Mouse (Mus musculus): Measurements from ENCODE around the gene Hist1h2br. TPM values are rescaled to one million over a fixed set of nuclear protein-coding genes. Genes with fewer than 3 reads are reported as not detected.
"Not testable (repeated sequence)": the region's sequence is repeated elsewhere in the genome, so short reads cannot be mapped to it uniquely, and the experiment has no call there.

Gene Hist1h2br
- polyA plus RNA-seq, 1 experiment from 2014 or later = 18.7 TPM

DNA sequence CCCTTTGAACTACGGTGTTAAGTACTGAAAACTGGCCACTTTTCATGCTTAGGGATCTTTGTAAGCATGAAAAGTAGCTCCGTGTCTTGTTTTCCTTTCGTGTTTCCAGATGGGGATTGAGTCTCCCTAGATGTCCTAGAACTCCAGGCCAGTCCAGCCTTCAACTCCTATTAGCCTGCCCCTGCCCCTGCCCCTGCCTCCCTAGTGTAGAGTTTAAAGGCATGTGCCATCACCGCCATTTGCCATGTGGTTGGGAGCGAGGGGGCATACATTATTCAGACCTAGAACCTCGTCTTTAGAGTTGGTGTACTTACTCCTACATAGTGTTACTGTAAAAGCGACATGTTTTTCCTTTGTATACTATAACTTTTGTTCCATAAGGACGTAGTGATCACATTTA is 22.5 kb upstream of the Hist1h2br start:
- H3K36me3 ChIP-seq; H3K9me3 ChIP-seq; H3K9ac ChIP-seq; H3K4me3 ChIP-seq; H3K4me1 ChIP-seq; H3K27ac ChIP-seq; H3K4me2 ChIP-seq (replicated peaks); H3K27me3 ChIP-seq (replicated peaks): not testable (repeated sequence)
- no CpG with 5 or more reads among the region's 8 CpGs for WGBS
- ATAC-seq (ENCODE audit: low FRiP score, low read depth) = peak; percentile 46

DNA sequence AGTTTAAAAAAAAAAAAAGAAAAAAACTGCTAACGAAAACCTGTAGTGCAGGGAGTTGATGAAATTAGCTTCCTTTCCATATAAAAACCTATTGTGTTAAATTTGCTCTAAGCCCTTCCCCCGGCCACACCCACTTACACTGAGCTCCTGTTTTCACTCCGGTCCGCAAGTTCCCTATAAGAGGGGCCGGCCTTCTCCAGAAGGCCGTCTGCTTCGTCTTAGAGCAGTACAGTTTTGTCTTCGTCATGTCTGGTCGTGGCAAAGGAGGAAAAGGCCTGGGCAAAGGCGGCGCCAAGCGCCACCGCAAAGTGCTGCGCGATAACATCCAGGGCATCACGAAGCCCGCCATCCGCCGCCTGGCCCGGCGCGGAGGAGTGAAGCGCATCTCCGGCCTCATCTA is 22.0 kb upstream of the Hist1h2br start, which contains the start of gene Hist1h4m:
Gene Hist1h4m (plus strand): TSS at position 208 of the 400 bp plus-strand sequence.
- H3K27ac ChIP-seq; H3K4me3 ChIP-seq; H3K27me3 ChIP-seq (replicated peaks); H3K9ac ChIP-seq; H3K36me3 ChIP-seq; H3K4me1 ChIP-seq; H3K9me3 ChIP-seq: not testable (repeated sequence)
- peak; percentile 35; the same call in 1 of the 2 replicates for ATAC-seq (ENCODE audit: low FRiP score, low read depth)
- H3K4me2 ChIP-seq (replicated peaks) = peak within 1 kb of the TSS; percentile 48
- WGBS = no CpG with 5 or more reads among the region's 24 CpGs

DNA sequence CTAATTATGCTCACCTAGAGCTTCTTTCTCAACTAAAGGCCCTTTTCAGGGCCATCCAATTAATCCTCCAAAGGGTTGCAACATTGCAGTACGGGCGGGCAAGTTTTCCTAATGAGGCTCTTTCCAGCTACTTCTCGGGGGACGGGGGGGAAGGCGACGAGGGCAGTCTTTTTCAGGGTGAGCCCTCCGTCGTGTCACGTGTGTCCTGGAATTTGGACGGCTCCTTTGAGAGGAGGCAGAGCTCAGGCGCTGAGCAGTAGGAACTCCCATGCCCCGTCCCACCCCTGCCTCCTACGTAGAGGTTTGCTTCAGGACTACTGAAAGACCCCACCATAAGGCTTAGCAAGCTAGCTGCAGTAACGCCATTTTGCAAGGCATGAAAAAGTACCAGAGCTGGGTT is 21.5 kb upstream of the Hist1h2br start:
- under 1% methylated on average over 14 of the region's 14 CpGs for WGBS
- H3K4me2 ChIP-seq (replicated peaks) = peak overlapping the region; percentile 48
- ATAC-seq (ENCODE audit: low FRiP score, low read depth) = peak; percentile 19; the same call in 1 of the 2 replicates
- not testable (repeated sequence) for H3K27ac ChIP-seq; H3K36me3 ChIP-seq; H3K9me3 ChIP-seq; H3K4me1 ChIP-seq; H3K4me3 ChIP-seq; H3K9ac ChIP-seq; H3K27me3 ChIP-seq (replicated peaks)

DNA sequence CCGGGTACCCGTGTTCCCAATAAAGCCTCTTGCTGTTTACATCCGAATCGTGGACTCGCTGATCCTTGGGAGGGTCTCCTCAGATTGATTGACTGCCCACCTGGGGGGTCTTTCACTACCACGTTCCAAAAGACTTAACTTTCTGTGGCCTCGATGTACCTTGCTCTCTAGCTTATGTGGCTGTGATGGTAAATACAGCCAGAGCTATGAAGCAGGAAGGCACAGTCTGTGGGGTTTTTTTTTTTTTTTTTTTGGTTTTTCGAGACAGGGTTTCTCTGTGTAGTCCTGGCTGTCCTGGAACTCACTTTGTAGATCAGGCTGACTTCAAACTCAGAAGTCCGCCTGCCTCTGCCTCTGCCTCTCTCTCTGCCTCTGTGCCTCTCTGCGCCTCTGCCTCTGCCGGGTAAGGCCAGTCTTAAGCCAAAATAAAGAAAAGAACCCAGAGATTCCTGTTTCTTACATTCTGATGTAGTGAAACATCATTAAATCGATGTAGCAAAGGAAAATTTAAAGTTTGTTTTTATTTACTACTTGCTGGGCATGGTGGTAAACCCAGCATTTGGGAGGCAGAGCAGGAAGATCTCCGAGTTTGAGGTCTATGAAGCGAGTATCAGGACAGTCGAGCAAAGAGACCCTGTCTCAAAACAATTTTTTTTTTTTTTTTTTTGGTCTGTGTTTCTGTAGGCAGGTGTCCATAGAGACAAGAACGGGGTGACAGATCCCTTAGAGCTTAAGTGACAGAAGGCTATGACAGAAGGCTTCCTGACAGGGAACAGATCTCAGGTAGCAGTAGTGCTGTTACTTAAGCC is 13.3 kb upstream of the Hist1h2br start:
- H3K4me1 ChIP-seq; H3K4me2 ChIP-seq (replicated peaks); ATAC-seq (ENCODE audit: low FRiP score, low read depth); H3K4me3 ChIP-seq; H3K27ac ChIP-seq; H3K9me3 ChIP-seq; H3K36me3 ChIP-seq; H3K27me3 ChIP-seq (replicated peaks); H3K9ac ChIP-seq: not testable (repeated sequence)
- WGBS = 69% methylated on average over 6 of the region's 16 CpGs

DNA sequence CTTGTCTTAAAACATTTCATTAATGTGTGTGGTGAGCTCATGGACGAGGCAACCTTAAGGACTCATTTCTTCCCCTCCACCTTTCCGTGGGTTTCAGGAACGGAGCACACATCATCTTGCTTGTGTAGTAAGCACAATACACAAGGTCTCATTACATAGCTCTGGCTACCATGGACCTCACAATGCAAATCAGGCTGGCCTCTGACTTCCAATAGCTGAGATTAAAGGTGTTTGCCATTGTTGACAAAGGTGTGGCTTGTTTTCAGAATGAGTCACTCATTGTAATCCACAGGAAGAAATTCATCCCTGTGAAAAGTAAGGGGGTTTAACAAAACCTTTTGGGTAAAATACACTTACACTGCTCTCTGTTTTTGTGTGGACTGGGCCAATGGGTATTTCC is 5.0 kb upstream of the Hist1h2br start:
- no peaks in the 10 kb centered on the region for H3K27me3 ChIP-seq (replicated peaks)
- no peak overlapping the region for H3K9ac ChIP-seq
- ATAC-seq (ENCODE audit: low FRiP score, low read depth) = no peak
- no peak overlapping the region for H3K4me2 ChIP-seq (replicated peaks)
- no peaks in the 10 kb centered on the region for H3K9me3 ChIP-seq
- no peak overlapping the region for H3K27ac ChIP-seq
- no peaks in the 10 kb centered on the region for H3K4me1 ChIP-seq
- WGBS = 87% methylated on average over 3 of the region's 3 CpGs
- no peaks in the 10 kb centered on the region for H3K36me3 ChIP-seq
- H3K4me3 ChIP-seq = no peak overlapping the region

DNA sequence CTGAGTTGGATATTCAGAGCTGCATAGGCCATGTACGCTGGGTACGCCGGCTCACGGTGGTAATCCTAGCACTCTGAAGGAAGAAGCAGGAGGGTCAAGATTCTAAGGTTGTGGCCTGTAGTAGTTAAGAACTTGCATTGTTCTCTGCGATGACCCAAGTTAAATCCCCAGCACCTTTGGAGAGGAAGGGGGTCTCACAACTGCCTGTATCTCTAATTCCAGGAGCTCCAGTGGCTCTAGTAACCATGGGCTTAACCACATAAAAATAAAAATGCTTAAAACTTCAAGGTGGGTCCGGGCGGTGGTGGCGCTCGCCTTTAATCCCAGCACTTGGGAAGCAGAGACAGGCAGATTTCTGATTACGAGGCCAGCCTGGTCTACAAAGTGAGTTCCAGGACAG is 3.2 kb upstream of the Hist1h2br start:
- Histone ChIP-seq H3K27ac (no peak overlapping the region), H3K9me3 (no peaks in the 10 kb centered on the region), H3K4me1 (no peaks in the 10 kb centered on the region), H3K4me2 (replicated peaks) (peak overlapping the region; percentile 1; the same call in 1 of the 2 replicates), H3K9ac (no peak overlapping the region), H3K27me3 (replicated peaks) (no peaks in the 10 kb centered on the region), H3K36me3 (no peaks in the 10 kb centered on the region), H3K4me3 (no peak overlapping the region)
- no peak for ATAC-seq (ENCODE audit: low FRiP score, low read depth)
- 92% methylated on average over 10 of the region's 10 CpGs for WGBS

DNA sequence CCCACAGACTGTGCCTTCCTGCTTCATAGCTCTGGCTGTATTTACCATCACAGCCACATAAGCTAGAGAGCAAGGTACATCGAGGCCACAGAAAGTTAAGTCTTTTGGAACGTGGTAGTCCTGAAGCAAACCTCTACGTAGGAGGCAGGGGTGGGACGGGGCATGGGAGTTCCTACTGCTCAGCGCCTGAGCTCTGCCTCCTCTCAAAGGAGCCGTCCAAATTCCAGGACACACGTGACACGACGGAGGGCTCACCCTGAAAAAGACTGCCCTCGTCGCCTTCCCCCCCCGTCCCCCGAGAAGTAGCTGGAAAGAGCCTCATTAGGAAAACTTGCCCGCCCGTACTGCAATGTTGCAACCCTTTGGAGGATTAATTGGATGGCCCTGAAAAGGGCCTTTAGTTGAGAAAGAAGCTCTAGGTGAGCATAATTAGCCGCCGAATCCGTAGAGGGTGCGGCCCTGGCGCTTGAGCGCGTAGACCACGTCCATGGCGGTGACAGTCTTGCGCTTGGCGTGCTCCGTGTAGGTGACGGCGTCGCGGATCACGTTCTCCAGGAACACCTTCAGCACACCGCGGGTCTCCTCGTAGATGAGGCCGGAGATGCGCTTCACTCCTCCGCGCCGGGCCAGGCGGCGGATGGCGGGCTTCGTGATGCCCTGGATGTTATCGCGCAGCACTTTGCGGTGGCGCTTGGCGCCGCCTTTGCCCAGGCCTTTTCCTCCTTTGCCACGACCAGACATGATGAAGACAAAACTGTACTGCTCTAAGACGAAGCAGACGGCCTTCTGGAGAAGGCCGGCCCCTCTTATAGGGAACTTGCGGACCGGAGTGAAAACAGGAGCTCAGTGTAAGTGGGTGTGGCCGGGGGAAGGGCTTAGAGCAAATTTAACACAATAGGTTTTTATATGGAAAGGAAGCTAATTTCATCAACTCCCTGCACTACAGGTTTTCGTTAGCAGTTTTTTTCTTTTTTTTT is 1.8 kb upstream of the Hist1h2br start, which contains the start of gene Hist1h4n:
Gene Hist1h4n (minus strand): TSS at position 779 of the 977 bp plus-strand sequence.
- H3K4me2 ChIP-seq (replicated peaks) = peak within 1 kb of the TSS; percentile 47
- H3K36me3 ChIP-seq; H3K4me1 ChIP-seq; H3K9me3 ChIP-seq; H3K27ac ChIP-seq; H3K9ac ChIP-seq; H3K4me3 ChIP-seq; H3K27me3 ChIP-seq (replicated peaks): not testable (repeated sequence)
- WGBS = under 1% methylated on average over 28 of the region's 58 CpGs
- peak; percentile 74 for ATAC-seq (ENCODE audit: low FRiP score, low read depth)

DNA sequence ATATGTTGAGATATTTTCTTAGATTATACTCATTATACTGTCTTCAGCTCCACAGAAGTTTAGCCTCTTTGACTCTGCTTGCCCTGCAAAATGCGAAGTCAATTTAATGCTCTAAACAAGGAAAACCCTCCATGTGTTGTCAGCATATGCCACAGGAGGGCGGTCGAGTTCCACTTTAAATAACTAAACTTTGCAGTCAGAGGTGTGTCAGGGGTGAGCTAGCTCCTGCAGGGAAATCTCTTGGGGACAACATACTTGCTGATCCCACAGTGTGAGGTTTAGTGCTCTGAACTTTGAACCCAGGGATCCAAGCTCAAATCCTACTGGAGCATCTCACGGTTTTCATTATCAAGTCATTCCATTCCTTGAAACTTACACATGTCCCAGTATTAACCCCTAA is 7.0 kb downstream of the Hist1h2br start:
- H3K27me3 ChIP-seq (replicated peaks) = not testable (repeated sequence)
- peak; percentile 77; the same call in 1 of the 2 replicates for ATAC-seq (ENCODE audit: low FRiP score, low read depth)
- no CpG with 5 or more reads among the region's 4 CpGs for WGBS

DNA sequence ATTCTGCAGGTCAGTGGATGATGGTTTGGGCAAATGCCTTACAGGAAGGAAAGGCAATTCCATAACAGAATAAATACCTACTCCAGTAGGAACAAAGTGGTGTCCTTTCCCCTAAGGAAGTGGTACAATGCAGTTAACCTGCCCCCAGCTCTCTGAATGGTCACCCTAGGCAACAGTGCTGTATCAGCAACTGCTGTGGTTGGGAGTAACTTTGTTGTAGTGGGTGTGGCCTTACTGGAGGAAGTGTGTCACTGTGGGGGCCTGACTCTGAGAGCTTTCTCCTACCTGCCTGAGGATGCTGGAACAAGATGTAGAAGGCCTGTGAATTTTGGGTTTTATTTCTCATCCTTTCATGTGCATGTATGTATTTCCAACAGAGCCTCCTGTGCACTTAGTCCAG is 12.8 kb downstream of the Hist1h2br start:
- H3K4me3 ChIP-seq; H3K9ac ChIP-seq; H3K4me1 ChIP-seq; H3K27me3 ChIP-seq (replicated peaks); H3K9me3 ChIP-seq; H3K4me2 ChIP-seq (replicated peaks); H3K36me3 ChIP-seq; H3K27ac ChIP-seq; ATAC-seq (ENCODE audit: low FRiP score, low read depth): not testable (repeated sequence)

More for the DNA sequence above, 7.0 kb downstream of the Hist1h2br start:
- not testable (repeated sequence) for H3K4me2 ChIP-seq (replicated peaks); H3K36me3 ChIP-seq; H3K27ac ChIP-seq; H3K4me1 ChIP-seq; H3K4me3 ChIP-seq; H3K9ac ChIP-seq; H3K9me3 ChIP-seq

DNA sequence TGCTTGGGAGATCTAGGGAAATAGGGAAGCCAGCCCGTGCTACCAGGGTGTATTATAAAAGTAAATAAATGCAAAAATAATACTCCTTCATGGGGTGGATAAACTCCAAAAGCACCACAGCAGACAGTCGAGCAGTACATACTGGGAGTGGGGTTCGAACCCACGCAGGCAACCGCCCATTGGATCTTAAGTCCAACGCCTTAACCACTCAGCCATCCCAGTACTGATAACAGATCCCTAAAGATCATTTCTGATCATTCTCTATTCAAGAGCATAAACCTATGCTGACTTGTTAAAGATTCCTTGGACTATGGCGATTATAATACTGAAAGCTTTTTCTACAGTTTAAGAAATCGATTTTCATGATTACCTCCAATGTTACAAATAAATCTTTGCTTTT is 14.3 kb downstream of the Hist1h2br start:
- ATAC-seq (ENCODE audit: low FRiP score, low read depth) = no peak
- WGBS = 21% methylated on average over 8 of the region's 8 CpGs

DNA sequence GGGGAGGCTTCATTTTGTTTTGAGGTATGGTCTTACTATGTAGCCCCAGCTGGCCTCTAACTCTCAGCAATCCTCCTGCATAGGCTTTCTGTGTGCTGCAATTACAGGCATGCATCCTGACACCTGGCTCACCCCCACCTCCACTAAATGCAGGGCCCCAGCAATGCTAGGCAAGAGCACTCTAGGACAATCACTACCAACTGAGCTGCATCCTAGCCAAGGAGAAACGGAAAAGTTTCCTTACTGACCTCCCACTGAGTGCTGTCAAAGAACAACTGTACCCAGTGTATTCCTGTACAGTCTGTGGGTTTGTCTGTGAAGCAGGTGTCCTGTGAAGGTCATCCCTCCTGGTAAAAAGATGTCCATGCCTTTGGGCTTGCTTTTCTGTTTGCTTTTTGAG is 17.2 kb downstream of the Hist1h2br start:
- not testable (repeated sequence) for H3K27ac ChIP-seq; H3K4me2 ChIP-seq (replicated peaks); H3K4me1 ChIP-seq; ATAC-seq (ENCODE audit: low FRiP score, low read depth); H3K27me3 ChIP-seq (replicated peaks); H3K9me3 ChIP-seq; H3K36me3 ChIP-seq; H3K9ac ChIP-seq; H3K4me3 ChIP-seq
- 40% methylated on average over 1 of the region's 1 CpGs for WGBS

More for the DNA sequence above, 14.3 kb downstream of the Hist1h2br start:
- no peaks in the 10 kb centered on the region for H3K9me3 ChIP-seq
- H3K4me3 ChIP-seq = no peak overlapping the region
- H3K4me2 ChIP-seq (replicated peaks) = no peak overlapping the region
- no peaks in the 10 kb centered on the region for H3K4me1 ChIP-seq
- H3K9ac ChIP-seq = no peak overlapping the region
- H3K27ac ChIP-seq = no peak overlapping the region
- no peaks in the 10 kb centered on the region for H3K27me3 ChIP-seq (replicated peaks)
- H3K36me3 ChIP-seq = no peaks in the 10 kb centered on the region

DNA sequence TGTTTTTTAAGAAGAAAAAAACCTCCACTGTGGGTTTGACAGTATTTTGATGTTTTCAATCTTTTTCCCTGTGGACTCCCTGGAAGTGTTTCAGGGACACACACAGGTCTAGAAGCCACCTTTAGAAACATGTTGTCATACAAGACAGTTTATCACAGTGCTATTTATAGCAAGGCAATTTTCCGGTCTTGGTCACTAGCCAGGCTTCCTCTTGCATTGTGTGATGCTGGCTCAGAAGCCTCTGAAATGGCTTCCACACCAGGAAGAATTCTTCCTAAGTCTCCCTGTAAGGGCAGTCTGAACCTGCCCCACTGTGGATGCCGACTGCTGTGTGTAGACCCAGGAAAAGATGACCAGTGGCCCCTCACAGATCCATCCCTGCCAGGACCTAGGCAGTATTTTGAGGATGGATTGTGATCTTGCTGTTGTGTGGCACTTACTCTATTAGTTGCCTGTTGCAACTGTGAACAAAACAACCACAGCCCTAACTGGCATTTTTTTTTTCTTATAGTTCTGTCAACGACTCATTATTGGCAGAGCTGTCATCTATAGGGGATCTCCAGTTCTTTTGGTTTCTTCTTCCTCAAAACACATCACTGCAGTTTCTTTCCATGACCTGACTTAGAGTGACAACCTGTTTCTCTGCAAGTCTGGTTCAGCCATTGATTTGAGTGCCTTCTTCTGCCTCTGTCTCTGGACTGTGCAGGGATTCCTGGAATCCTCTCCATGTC is 18.8 kb downstream of the Hist1h2br start:
- H3K4me3 ChIP-seq = no peak overlapping the region
- no peaks in the 10 kb centered on the region for H3K4me1 ChIP-seq
- H3K36me3 ChIP-seq = no peaks in the 10 kb centered on the region
- no peak overlapping the region for H3K4me2 ChIP-seq (replicated peaks)
- H3K9me3 ChIP-seq = no peaks in the 10 kb centered on the region
- WGBS = 69% methylated on average over 3 of the region's 3 CpGs
- no peak overlapping the region for H3K27ac ChIP-seq
- no peak overlapping the region for H3K9ac ChIP-seq
- no peaks in the 10 kb centered on the region for H3K27me3 ChIP-seq (replicated peaks)
- no peak for ATAC-seq (ENCODE audit: low FRiP score, low read depth)
